Mouse (Mus musculus) myocyte (in vitro differentiated cells): Measurements from ENCODE around the gene Tial1.

Experiments
- MAX ChIP-seq: IDR thresholded peaks from one replicate; pipeline ENCODE4 v1.6.1; 2011; ENCODE audit warnings: low read depth, mild to moderate bottlenecking, control low read depth
- MYOD1 ChIP-seq, 3 experiments: IDR thresholded peaks; one replicate each; pipeline ENCODE4 v1.6.1; 2011; ENCODE audit warnings: control low read depth in 2 of 3, low read depth in 2 of 3, mild to moderate bottlenecking in 2 of 3, moderate library complexity in 1 of 3; ENCODE audit not compliant: insufficient read length in 2 of 3, control insufficient read depth in 1 of 3
- POLR2AphosphoS2 ChIP-seq: IDR thresholded peaks from one replicate; pipeline ENCODE4 v1.6.1; 2011; ENCODE audit warnings: low read depth, control low read depth; ENCODE audit not compliant: insufficient read length

- TF ChIP-seq MAX (no peak), POLR2AphosphoS2 (no peak), MYOD1 (IDR thresholded peaks at IDR 0.05; ENCODE audit: control insufficient read depth in 1 of 3, insufficient read length in 2 of 3, low read depth in 2 of 3) (no peak)
Observed at GRCm38 (mm10) chr7:128440584-128440983, 20.9 kb downstream of the Tial1 start.
